Mouse (Mus musculus): Measurements from ENCODE around the gene Gli2. TPM values are rescaled to one million over a fixed set of nuclear protein-coding genes. Genes with fewer than 3 reads are reported as not detected.

The Gli2 gene
- total RNA-seq, 4 experiments from 2014 or later = 3.7 to 7.0 (median 5.0) TPM

- DNase-seq (ENCODE audit: low spot score in 2 of 2) = no peak
Measured at GRCm38 (mm10) chr1:119051938-119052551, 1.4 kb downstream of the Gli2 start.

DNA sequence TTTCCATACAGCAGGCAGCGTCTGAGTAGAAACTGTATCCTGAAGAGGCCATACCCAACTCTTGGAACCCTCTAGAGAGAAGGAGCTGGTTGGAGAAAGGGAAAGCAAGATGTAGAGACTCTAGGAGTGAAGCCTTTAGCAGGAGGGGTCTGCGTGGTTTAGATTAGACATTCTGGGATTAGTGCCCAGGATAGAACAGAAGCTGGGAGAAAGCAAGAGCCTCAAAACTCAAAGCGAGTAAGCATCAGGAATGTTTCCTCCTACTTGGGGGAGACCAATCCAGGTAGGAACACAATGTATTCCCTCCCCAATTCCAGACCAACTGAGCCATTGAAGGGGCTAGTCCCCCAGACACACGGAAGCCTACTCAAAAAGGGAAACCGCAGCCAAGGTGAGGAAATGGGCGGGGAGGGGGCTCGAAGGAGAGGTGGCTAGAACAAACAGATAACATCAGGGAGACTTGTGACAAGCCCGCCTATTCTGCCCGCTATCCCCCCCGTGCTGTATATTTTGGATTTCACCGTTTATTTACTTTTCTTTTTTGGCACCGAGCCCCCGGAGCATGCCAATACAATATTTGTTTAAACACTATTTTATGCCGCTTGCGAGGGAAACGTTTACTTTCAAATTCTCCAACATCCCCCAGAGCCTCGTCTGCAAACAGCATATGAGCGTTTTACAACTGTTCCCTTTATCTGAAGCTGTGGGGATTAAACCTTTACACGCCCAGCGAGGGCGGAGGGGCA, 2.1 kb downstream of the Gli2 start:
- DNase-seq (ENCODE audit: low spot score in 2 of 2) = no peak

- peak in 1 of 2 experiments; percentile 25 for DNase-seq (ENCODE audit: low spot score in 2 of 2)
Measured at GRCm38 (mm10) chr1:119049812-119050615, 3.4 kb downstream of the Gli2 start.

GRCm38 (mm10) chr1:119048988-119049387, 4.4 kb downstream of the Gli2 start:
- no peak for DNase-seq (ENCODE audit: low spot score in 2 of 2)

GRCm38 (mm10) chr1:119048547-119048946, 4.9 kb downstream of the Gli2 start:
- no peak for DNase-seq (ENCODE audit: low spot score in 2 of 2)

GRCm38 (mm10) chr1:119047462-119048371, 5.7 kb downstream of the Gli2 start:
- peak in 1 of 2 experiments; percentile 42 for DNase-seq (ENCODE audit: low spot score in 2 of 2)

GRCm38 (mm10) chr1:119038436-119038835, 15.0 kb downstream of the Gli2 start:
- DNase-seq (ENCODE audit: low spot score in 2 of 2) = no peak

DNA sequence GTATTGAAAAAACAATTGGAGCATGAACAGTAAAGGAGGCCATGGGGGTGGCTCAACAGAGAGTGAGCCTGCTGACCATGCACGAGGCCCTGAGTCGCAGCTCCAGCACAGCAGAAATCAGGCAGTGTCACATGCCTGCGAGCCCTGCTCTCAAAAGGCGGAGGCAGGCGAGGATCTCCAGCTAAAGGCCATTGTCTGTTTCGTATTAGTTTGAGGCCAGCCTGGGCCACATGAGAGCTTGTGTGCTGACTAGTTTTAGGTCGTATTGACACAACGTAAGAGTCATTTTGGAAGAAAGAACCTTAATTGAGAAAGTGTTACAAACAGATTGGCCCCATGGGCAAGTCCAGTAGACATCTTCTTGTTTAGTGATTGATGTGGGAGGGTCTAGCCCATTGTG, 17.5 kb downstream of the Gli2 start:
- DNase-seq (ENCODE audit: low spot score in 2 of 2) = no peak

GRCm38 (mm10) chr1:119035301-119035700, 18.1 kb downstream of the Gli2 start:
- DNase-seq (ENCODE audit: low spot score in 2 of 2) = no peak

GRCm38 (mm10) chr1:119034163-119034705, 19.2 kb downstream of the Gli2 start:
- DNase-seq (ENCODE audit: low spot score in 2 of 2) = no peak

GRCm38 (mm10) chr1:119033450-119034162, 19.8 kb downstream of the Gli2 start:
- DNase-seq (ENCODE audit: low spot score in 2 of 2) = peak; percentile 77 to 82

DNA sequence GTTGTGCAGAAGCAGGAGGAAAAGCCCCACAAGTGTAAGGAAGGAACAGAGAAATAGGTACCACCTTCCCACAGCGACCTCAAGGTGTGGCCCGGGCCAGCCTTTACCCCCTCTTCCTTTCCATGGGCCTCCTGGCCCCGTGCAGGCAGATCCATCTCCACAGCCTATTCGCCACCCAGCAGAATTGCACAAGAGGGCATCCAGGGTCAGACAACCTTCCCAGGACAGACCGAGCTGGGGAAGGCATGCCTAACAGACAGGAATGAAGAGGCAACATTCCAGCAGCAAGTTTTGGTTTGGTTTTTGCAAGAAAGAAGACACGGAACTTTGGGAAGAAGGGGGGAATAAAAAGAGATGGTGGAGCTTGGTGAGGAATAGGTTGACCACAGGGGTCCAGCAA, 22.2 kb downstream of the Gli2 start:
- no peak for DNase-seq (ENCODE audit: low spot score in 2 of 2)

DNA sequence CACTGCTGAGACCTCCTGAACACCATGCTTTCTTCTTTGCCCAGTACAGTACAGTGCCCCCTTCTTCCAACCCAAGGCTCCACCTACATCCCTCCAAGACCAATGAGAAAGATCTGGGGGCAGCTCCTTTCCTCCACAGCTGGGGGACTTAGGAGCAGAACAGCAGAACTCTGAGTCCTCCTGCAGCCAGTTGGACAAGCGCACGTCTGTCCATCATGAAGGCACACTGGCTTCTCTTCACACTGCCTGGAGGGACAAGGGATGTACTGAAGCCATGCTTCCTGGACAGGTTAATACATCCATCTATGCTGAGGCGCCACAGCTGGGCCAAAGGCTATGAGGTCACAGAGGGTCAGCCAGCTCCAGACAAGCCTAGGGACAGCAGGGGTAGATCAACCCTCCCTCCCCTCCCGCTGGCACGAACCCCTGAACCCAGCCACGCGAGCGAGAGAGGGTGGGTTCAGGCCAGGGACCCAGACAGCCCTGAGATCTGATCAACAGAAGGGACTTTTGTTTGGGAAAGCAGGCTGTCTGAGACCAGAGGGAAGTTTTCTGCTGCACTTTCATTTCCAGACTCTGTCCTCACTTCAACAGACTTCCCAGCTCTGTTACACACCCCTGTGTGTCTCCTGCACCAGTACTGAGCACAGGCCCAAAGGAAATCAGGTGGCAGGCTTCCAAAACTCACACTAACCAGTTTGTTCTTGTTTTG, 27.6 kb downstream of the Gli2 start:
- no peak for DNase-seq (ENCODE audit: low spot score in 2 of 2)

- DNase-seq (ENCODE audit: low spot score in 2 of 2) = no peak
Measured at GRCm38 (mm10) chr1:119022311-119022710, 31.1 kb downstream of the Gli2 start.

- peak; percentile 73 for DNase-seq (ENCODE audit: low spot score in 2 of 2)
Measured at GRCm38 (mm10) chr1:119020092-119020491, 33.3 kb downstream of the Gli2 start.

DNA sequence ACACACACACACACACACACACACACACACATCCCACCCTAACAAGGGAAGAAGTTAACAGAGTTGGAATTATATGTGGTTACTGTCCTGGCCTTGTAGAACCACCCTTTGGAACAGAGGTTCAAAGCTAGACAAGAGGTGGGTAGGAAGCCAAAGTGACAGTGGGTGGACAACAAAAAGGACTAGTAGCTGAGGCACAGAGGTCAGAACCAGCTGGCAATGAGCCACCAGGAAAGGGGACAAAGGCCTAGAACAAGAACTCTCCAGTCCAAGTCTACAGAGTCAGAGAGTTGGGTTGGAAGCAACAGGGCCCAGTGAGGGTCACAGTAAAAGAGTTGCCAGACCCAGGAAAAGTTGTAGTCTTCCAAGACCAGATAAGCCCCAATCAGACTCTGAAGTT, 34.4 kb downstream of the Gli2 start:
- DNase-seq (ENCODE audit: low spot score in 2 of 2) = no peak

DNA sequence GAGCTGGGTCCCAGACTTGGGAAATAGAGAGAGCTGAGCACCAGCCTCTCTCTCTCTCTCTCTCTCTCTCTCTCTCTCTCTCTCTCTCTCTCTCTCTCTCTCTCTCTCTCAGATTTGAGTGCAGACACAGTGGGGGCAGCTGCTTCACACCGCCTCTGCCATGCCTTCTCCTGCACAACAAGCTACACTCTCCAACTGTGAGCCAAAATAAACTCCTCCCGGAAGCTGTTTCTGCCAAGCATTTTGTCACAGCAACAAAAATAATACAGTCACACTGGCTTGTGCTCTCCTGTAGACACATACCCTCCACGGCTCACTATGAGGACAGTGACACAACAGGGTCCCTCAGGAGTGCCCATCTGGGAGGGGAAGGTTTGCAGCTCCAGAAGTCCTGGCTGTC, 36.6 kb downstream of the Gli2 start:
- DNase-seq (ENCODE audit: low spot score in 2 of 2) = peak; percentile 20 to 54

DNA sequence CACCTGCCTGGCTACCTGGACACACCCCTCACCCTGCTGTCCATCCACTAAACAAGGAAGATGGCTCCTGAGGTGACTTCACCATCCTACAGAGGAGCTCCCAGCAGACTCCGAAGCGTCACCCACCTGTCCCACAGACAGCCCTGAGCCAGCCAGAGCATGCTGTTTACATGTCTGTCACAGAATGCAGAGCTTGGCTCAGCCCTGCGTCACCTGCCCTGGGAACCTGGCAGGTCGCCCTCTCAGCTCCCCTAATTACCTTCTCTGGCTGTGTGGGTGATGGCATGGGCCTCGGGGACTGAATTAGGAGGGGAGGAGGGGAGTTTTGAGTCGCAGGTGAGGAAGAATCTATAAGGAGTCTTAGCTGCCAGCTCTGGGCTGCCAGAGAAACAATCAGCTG, 38.3 kb downstream of the Gli2 start:
- no peak for DNase-seq (ENCODE audit: low spot score in 2 of 2)

- DNase-seq (ENCODE audit: low spot score in 2 of 2) = no peak
Measured at GRCm38 (mm10) chr1:119008949-119009348, 44.5 kb downstream of the Gli2 start.

All from layer of hippocampus, adult 8-10 months (tissue).